Mouse (Mus musculus) erythroid progenitor cell, adult 5-6 weeks (primary cell): ENCODE measurements around the gene Gm5565. TPM values are rescaled to one million over a fixed set of nuclear protein-coding genes. Genes with fewer than 3 reads are reported as not detected.
"Not testable (repeated sequence)": the region's sequence is repeated elsewhere in the genome, so short reads cannot be mapped to it uniquely, and the experiment has no call there.

Experiments
- ATAC-seq: replicated peaks from 2 replicates; pipeline ENCODE4 v1.8.0; 2016; ENCODE audit warnings: moderate number of reproducible peaks, mild to moderate bottlenecking, moderate TSS enrichment, inconsistent platforms; ENCODE audit not compliant: poor library complexity, low FRiP score, severe bottlenecking
- total RNA-seq, 2 experiments: library from RNA; stranded (forward) in 1 of 2; stranded (reverse) in 1 of 2; fragments of 150-400 nt in 1 of 2; fragments of 186-747, 209-891 nt in 1 of 2; gene quantifications; 2 replicates each; pipeline versions ENCODE4 v1.2.3 to v1.2.4; 2015 to 2017; ENCODE audit warnings: low replicate concordance in 2 of 2

The Gm5565 gene
- total RNA-seq (2015; ENCODE audit: low replicate concordance) (not detected in 2 replicates), total RNA-seq (2017; ENCODE audit: low replicate concordance) (not detected in 2 replicates)

DNA sequence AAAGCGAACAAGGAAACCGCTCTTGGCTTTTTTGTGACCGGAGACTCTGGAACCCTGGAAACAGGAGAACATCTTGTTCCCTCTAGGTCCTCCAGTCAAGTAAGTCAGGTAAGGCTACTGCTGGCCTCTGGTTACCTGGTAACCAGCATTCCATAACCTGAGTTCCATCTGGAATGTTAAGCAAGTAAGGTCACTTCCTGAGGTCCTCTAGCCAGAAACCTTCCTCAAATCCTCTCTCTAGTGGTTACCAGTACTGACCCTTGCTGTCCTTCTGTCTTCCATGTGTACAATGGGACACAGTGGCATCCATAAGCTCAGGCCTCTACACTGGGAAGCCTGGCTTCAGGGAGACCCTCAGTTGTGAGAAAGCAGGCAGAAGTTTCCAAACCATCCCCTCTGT, at the start of gene Gm5565:
Gene Gm5565, minus strand, starts transcription at position 101 of the 400 bp plus-strand sequence.
- ATAC-seq: not testable (repeated sequence)

DNA sequence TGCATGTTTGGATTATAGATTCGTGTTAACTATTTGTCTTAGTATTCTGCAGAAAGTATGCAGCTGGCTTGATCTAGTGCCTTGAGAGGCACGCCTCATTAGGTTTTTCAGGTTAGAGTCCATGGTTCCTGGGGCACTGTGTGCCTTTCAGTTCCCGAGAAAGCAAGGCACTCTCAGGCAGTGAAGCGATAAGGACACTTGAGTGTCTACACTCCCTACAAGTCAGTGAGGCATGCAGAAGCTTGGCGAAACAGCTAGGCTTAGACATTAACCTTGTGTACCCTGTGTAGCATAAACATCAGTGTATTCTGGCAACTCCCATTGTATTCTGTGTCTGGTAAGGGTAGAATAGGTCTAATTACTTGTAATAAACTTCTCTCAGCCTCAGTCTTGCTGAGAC, 45.2 kb upstream of the Gm5565 start:
- ATAC-seq: no peak

DNA sequence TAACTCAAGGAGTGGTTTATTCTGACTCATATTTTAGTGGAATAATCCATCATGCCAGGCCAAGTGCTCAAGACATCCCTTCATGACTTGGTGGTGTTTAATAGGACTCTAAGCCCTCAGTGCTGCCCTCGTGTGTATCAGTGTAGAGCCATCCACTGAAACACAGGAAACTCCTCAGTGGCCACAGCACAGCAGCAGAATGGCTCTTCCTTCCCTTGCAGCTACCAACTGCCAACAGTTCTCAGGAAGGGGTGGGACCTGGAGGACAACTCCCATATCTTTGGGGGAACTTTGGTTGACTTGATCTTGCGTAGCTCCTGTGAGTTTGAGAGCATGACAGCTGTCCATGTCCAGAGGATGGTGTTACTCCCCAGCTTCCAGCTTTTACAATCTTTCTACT, 43.6 kb upstream of the Gm5565 start:
- no peak for ATAC-seq

DNA sequence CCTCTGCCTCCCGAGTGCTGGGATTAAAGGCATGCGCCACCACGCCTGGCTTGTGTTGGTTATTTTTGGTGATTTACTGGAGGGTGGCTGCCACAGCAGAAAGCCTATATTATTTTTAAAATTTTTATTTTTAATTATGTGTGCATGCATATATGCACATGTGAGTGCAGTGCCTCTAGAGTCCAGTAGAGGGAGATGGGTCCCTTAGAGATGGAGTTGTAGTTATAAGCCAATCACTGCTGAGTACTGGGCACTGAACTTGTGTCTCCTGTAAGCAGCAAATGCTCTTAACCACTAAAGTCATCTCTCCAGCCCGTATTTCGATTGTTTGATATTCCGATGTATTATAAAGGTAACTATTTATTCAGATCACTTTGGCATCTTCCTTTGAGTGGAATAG, 40.2 kb upstream of the Gm5565 start:
- ATAC-seq: no peak

DNA sequence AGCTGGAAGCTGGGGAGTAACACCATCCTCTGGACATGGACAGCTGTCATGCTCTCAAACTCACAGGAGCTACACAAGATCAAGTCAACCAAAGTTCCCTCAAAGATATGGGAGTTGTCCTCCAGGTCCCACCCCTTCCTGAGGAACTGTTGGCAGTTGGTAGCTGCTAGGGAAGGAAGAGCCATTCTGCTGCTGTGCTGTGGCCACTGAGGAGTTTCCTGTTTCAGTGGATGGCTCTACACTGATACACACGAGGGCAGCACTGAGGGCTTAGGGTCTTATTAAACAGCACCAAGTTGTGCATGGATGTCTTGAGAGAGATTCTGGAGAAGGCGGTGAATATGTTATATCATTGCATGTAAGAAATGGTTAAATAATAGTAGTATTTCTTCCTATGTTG, 39.2 kb upstream of the Gm5565 start:
- ATAC-seq: no peak

DNA sequence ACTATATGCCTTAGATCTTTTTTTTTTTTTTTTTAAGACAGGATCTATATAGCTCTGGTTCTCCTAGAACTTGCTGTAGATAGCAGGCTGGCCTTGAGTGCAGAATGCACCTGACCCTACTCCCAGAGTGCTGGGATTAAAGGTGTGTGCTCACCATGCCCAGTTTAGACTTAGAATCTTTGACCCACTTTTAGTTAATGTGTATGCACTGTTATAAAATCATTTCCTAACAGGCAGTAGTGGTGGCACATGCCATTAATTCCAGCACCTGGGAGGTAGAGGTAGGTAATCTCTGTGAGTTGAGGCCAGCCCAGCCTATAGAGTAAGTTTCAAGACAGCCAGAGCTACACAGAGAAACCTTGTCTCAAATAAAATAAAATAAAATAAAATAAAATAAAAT, 38.7 kb upstream of the Gm5565 start:
- no peak for ATAC-seq

DNA sequence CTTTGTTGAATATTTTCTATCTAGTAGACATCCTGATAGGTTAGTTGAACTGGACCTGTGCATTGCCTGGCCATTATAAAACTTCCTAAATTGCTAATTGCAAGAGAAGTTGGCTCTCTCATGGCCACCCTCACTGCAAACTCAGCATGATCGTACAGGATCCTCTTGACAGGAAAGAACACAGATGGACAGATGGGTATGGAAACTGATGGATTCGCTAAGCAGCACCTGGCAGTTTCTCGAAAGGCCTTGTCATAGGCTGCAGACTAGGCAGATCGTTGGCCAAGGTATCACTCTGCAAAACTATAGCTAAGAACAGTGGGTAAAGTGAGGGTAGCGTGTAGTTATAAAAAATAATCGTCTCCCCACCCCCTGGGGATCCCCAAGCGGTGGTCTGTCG, 33.0 kb upstream of the Gm5565 start:
- no peak for ATAC-seq

DNA sequence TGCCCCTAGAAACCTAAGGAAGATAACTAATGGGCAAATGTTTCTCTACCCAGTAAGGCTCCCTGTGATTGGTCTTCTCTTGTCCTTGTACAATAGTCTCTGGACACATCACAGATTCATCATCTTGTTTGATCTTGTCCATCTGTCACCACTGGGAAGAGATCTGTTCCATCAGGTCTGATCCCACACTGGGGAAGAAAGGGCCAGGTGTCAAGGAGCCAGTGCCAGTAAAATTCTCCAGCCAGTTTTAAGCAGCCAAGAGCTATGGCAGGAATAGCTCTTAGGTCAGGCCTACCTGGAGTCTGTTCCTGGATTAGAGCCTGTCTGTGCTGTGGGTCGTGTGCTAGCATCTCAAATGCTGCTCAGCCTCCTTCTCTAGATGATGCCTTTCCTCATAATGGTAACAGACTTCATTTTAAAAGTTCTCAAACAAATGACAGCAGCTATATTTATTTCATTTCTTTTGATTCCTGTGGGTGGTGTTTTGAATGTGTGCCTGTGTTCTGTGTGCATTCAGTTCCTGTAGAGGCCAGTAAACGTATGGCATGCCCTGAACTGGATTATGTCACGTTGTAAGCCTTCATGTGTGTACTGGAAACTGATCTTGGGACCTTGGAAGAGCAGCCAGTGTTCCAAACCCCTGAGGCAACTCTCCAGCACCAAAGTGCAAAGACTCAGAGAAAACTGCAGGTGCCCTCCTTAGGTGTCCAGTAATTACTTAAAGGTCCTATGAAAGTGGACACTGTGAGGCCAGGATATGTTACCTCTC, 30.3 kb upstream of the Gm5565 start:
- ATAC-seq: no peak

DNA sequence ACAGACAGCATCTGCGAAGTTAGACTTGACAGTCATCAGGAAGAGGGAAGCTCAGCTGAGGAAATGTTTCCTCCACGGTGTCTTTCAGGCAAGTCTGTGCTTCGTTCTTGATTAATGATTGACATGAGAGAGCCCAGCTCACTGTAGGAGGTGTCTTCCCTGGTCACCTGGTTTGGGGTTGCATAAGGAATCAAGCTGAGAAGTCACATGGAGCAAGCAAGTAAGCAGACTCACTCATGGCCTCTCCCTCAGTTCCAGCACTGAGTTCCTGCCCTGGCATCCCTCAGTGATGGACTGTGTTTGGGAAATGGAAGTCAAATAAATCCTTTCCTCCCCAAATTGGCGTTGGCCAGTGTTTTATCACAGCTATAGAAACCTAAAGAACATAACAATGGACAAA, 29.8 kb upstream of the Gm5565 start:
- no peak for ATAC-seq

DNA sequence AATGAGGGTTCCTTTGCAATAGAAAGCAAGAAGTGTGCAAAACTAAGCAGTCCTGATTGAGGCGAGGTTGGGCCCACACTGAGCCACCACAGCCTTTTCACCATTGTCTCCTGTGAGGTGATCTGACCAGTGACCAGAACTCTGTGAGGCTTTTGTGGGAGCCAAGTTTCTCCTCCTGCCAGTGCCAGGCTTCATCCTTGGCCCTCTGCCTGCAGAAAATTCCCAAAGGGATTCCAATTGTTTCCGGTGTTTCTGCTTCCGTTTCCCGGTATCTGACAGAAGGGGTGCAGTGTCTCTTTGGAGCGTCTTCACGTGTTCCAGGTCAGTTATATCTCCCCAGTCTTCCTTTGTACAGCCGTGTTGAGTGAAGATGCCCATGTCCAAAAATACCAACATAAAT, 28.4 kb upstream of the Gm5565 start:
- no peak for ATAC-seq

DNA sequence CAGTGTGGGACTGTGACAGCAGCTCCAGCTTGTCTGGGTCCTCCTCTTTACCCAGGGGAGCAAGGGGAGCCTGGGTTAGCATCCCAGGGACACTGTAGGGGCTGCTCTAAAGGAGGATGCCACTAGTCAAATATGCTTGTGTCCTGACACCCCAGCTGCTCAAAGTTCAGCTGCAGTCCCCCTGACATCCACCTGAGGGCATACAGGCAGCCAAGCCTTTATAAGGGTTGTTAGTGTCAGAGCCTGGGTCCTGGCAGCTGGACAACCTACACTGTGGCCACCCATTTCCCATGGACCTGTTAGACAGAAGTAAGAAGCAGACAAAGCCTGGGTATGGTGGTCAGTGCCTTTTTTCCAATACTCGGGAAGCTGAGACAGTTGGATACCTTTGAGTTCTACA, 27.8 kb upstream of the Gm5565 start:
- ATAC-seq: peak; percentile 71

DNA sequence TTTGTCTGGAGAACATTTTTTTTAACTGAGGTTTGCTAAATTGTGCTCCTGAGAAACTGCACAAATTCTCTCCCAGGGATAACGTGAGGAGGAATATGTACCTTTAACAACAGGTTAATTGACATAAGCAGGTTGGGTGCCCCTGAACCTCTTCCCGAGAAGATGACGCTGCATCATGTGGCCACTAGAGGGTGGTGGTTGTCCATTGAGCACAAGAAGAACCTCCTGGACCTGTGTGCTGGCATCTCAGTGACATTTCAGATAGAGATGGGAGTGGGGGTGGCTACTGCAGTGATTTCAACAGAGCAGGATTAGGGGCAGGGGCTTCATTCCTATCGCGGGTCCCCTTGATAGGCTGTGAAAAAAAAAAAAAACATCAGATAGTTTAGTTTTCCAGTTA, 27.1 kb upstream of the Gm5565 start:
- ATAC-seq: not testable (repeated sequence)

DNA sequence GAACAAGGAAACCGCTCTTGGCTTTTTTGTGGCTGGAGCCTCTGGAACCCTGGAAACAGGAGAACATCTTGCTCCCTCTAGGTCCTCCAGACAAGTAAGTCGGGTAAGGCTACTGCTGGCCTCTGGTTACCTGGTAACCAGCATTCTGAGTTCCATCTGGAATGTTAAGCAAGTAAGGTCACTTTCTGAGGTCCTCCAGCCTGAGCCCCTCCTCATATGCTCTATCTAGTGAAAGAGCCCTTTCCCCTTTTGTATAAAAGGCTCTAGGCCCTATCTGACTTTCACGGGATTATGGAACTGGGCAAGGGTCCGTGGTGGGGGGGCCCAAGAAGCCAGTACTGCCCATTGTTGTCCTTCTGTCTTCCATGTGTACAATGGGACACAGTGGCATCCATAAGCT, 24.9 kb upstream of the Gm5565 start, which contains the start of gene 1700001J03Rik:
Gene 1700001J03Rik, minus strand, starts transcription at position 101 of the 400 bp plus-strand sequence.
- ATAC-seq: not testable (repeated sequence)

DNA sequence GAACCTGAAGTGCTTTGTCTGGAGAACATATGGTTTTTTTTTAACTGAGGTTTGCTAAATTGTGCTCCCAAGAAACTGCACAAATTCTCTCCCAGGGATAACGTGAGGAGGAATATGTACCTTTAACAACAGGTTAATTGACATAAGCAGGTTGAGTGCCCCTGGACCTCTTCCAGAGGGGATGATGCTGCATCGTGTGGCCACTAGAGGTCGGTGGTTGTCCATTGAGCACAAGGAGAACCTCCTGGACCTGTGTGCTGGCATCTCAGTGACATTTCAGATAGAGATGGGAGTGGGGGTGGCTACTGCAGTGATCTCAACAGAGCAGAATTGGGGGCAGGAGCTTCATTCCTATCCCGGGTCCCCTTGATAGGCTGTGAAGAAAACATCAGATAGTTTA, 12.4 kb upstream of the Gm5565 start:
- not testable (repeated sequence) for ATAC-seq

DNA sequence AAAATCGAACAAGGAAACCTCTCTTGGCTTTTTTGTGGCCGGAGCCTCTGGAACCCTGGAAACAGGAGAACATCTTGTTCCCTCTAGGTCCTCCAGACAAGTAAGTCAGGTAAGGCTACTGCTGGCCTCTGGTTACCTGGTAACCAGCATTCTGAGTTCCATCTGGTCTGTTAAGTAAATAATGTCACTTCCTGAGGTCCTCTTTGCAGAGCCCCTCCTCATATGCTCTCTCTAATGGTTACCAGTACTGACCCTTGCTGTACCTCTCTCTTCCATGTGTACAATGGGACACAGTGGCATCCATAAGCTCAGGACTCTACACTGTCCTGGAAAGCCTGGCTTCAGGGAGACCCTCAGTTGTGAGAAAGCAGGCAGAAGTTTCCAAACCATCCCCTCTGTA, 10.3 kb upstream of the Gm5565 start, which contains the start of gene Gm6309:
Gene Gm6309, minus strand, starts transcription at position 101 of the 400 bp plus-strand sequence.
- not testable (repeated sequence) for ATAC-seq

DNA sequence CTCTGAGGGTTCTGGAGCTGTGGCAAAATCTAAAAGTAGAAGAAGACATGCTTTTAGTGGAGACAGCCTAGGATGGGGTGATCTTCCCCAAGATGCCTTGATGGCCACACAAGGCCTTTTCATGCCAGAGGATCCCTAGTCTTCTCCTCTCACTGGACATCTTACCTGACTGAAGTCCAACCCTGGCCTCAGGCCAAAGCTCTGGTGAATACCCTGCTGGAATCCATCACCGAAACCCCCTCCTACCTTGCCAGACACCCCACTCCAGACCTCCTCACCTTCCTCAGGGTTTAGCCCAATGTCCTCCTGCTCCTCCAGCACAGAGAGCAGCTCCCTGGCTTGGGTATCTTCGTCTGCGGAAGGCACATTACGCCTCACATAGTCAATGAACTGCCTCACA, 2.0 kb downstream of the Gm5565 start:
- not testable (repeated sequence) for ATAC-seq

DNA sequence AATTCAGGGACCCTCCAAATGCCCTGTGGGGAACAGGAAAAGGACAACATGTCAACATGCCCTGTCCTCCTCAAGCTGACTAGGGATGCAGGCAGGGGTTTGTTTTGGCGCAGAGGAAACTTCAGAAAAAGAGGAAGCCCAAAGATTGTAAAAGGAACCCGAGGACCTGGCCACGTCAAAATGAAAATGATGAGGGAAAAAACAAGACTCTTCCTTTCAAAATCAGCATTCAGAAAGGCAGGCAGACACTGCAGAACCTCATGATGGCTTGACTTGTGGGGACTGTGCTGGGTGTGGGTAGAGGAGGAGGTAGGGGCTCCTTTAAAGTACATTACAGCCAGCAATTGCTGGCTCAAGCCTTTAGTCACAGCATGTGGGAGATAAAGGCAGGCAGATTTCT, 9.9 kb downstream of the Gm5565 start:
- ATAC-seq: no peak

DNA sequence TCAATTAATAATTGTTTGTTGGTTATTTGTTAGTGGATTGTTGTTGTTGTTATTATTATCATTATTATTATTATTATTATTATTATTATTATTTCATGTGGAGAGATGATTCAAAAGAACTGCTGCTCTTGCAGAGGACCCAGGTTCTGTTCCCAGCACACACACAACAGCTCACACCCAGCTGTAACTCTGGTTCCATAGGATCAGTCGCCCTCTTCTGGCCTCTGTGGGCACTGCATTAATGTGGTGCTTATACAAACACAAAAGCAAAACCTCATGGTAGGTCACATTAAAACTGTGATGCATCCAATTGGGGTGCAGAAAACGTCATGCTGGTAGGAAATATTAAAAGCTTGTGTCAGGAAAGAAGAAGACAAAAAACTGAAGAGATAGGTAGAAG, 12.4 kb downstream of the Gm5565 start:
- no peak for ATAC-seq
